Mouse (Mus musculus) E14TG2a.4 (cell line): Measurements from ENCODE around the gene March6.

Experiments used
- CTCF ChIP-seq: conservative IDR thresholded peaks from 2 replicates; pipeline ENCODE4 v1.5.1; 2014; ENCODE audit warnings: low read length
- NANOG ChIP-seq: IDR thresholded peaks from 2 replicates; pipeline ENCODE4 v1.6.1; 2014; ENCODE audit warnings: borderline replicate concordance, low read length, mixed read lengths
- POU5F1 ChIP-seq: IDR thresholded peaks from 2 replicates; pipeline ENCODE4 v1.6.1; 2014; ENCODE audit warnings: low read length, borderline replicate concordance

GRCm38 (mm10) chr15:31532331-31533021 lies 1.6 kb upstream of the March6 start:
- TF ChIP-seq CTCF: no peak
- no peak for TF ChIP-seq NANOG
- TF ChIP-seq POU5F1: no peak
